Mouse (Mus musculus): ENCODE results near the gene Sec23a.
A peak's percentile ranks its signal among the peaks of the same experiment; 100 is the strongest.
"Not testable (repeated sequence)": the region's sequence is repeated elsewhere in the genome, so short reads cannot be mapped to it uniquely, and the experiment has no call there.

Gene Sec23a

GRCm38 (mm10) chr12:59011844-59012709, at the start of gene Sec23a:
Sec23a (minus strand) TSS chr12:59012017.
- peak; percentile 98 for DNase-seq (ENCODE audit: low spot score)

GRCm38 (mm10) chr12:59060993-59061595, 49.3 kb upstream of the Sec23a start, which contains the start of gene Trappc6b:
Trappc6b (minus strand) TSS chr12:59061472.
- peak; percentile 90 for DNase-seq (ENCODE audit: low spot score)

GRCm38 (mm10) chr12:59060322-59060721, 48.5 kb upstream of the Sec23a start:
- no peak for DNase-seq (ENCODE audit: low spot score)

GRCm38 (mm10) chr12:59058242-59058641, 46.4 kb upstream of the Sec23a start:
- DNase-seq (ENCODE audit: low spot score) = not testable (repeated sequence)

- DNase-seq (ENCODE audit: low spot score) = no peak
Measured at GRCm38 (mm10) chr12:59056222-59056621, 44.4 kb upstream of the Sec23a start.

- no peak for DNase-seq (ENCODE audit: low spot score)
Measured at GRCm38 (mm10) chr12:59055196-59055850, 43.5 kb upstream of the Sec23a start.

GRCm38 (mm10) chr12:59053976-59054375, 42.2 kb upstream of the Sec23a start:
- no peak for DNase-seq (ENCODE audit: low spot score)

GRCm38 (mm10) chr12:59053166-59053565, 41.3 kb upstream of the Sec23a start:
- DNase-seq (ENCODE audit: low spot score) = no peak

- no peak for DNase-seq (ENCODE audit: low spot score)
Measured at GRCm38 (mm10) chr12:59052470-59052869, 40.7 kb upstream of the Sec23a start.

GRCm38 (mm10) chr12:59040851-59041250, 29.0 kb upstream of the Sec23a start:
- DNase-seq (ENCODE audit: low spot score) = no peak

GRCm38 (mm10) chr12:59039971-59040844, 28.4 kb upstream of the Sec23a start:
- peak; percentile 84 for DNase-seq (ENCODE audit: low spot score)

GRCm38 (mm10) chr12:59039162-59039970, 27.5 kb upstream of the Sec23a start:
- DNase-seq (ENCODE audit: low spot score) = no peak

GRCm38 (mm10) chr12:59032101-59032500, 20.3 kb upstream of the Sec23a start:
- DNase-seq (ENCODE audit: low spot score) = no peak

- DNase-seq (ENCODE audit: low spot score) = no peak
Measured at GRCm38 (mm10) chr12:59021306-59021705, 9.5 kb upstream of the Sec23a start.

GRCm38 (mm10) chr12:59019891-59020290, 8.1 kb upstream of the Sec23a start:
- no peak for DNase-seq (ENCODE audit: low spot score)

GRCm38 (mm10) chr12:59017970-59018369, 6.2 kb upstream of the Sec23a start:
- no peak for DNase-seq (ENCODE audit: low spot score)

GRCm38 (mm10) chr12:59013234-59013633, 1.4 kb upstream of the Sec23a start, which contains the start of gene Gemin2:
Gemin2 (plus strand) TSS chr12:59013393.
- peak; percentile 95 for DNase-seq (ENCODE audit: low spot score)

- DNase-seq (ENCODE audit: low spot score) = peak; percentile 16
Measured at GRCm38 (mm10) chr12:59012710-59013091, 884 bp upstream of the Sec23a start.

- DNase-seq (ENCODE audit: low spot score) = no peak
Measured at GRCm38 (mm10) chr12:59011275-59011843, 458 bp downstream of the Sec23a start.

GRCm38 (mm10) chr12:59010482-59010881, 1.3 kb downstream of the Sec23a start:
- peak; percentile 27 for DNase-seq (ENCODE audit: low spot score)
